ENCODE assay signal across 27 mouse cellular contexts in genomic region chrX:162055635-162056034, GRCm38 (mm10).
"Had no signal": no experiment of that assay in that cellular context is flagged by ENCODE, and none has a peak within 500 bp of the region (broad histone marks: within the 10 kb centered on the region; RNA-seq: fewer than 3 reads in every experiment).

No protein-coding gene starts in this region.

- H3K9ac ChIP-seq: heart, embryonic 13.5 days; heart, embryonic 15.5 days; hindbrain, embryonic 13.5 days; hindbrain, embryonic 15.5 days; kidney, embryonic 15.5 days; limb, embryonic 13.5 days; limb, embryonic 15.5 days; liver, embryonic 12.5 days; liver, embryonic 14.5 days had no signal

- H3K36me3 ChIP-seq: heart, embryonic 13.5 days; heart, embryonic 15.5 days; hindbrain, embryonic 13.5 days; hindbrain, embryonic 15.5 days; kidney, embryonic 15.5 days; limb, embryonic 13.5 days; limb, embryonic 15.5 days; liver, embryonic 12.5 days had no signal

- H3K4me2 ChIP-seq: heart, embryonic 11.5 days; heart, embryonic 13.5 days; heart, embryonic 15.5 days; hindbrain, embryonic 13.5 days; hindbrain, embryonic 15.5 days; kidney, embryonic 15.5 days; limb, embryonic 13.5 days; limb, embryonic 15.5 days; liver, embryonic 12.5 days had no signal

- H3K9me3 ChIP-seq: heart, embryonic 13.5 days; heart, embryonic 15.5 days; hindbrain, embryonic 13.5 days; hindbrain, embryonic 15.5 days; kidney, embryonic 15.5 days; limb, embryonic 13.5 days; limb, embryonic 15.5 days; liver, embryonic 12.5 days had no signal

- H3K27ac ChIP-seq: gastrocnemius, adult 2 months; heart, adult 2 months; heart, embryonic 13.5 days; heart, embryonic 15.5 days; hindbrain, embryonic 13.5 days; hindbrain, embryonic 15.5 days; hindbrain, postnatal 0 days; kidney, embryonic 15.5 days; kidney, postnatal 0 days; layer of hippocampus, adult 2 months; left cerebral cortex, adult 2 months; limb, embryonic 13.5 days; limb, embryonic 15.5 days; liver, embryonic 12.5 days; liver, embryonic 14.5 days had no signal

- H3K4me1 ChIP-seq: heart, embryonic 13.5 days; heart, embryonic 15.5 days; hindbrain, embryonic 13.5 days; hindbrain, embryonic 15.5 days; limb, embryonic 15.5 days; liver, embryonic 12.5 days had no signal

- H3K4me3 ChIP-seq: gastrocnemius, adult 2 months; heart, adult 2 months; heart, embryonic 13.5 days; heart, embryonic 15.5 days; hindbrain, embryonic 13.5 days; hindbrain, embryonic 15.5 days; kidney, embryonic 15.5 days; layer of hippocampus, adult 2 months; left cerebral cortex, adult 2 months; limb, embryonic 13.5 days; limb, embryonic 15.5 days; liver, embryonic 12.5 days had no signal

- DNase-seq: gastrocnemius, adult 2 months; gastrocnemius, postnatal 14 days; gastrocnemius, postnatal 36 days; heart, adult 11 months; heart, adult 2 months; heart, postnatal 14 days; heart, postnatal 36 days; kidney, adult 11 months; kidney, adult 2 months; kidney, adult 9 months; kidney, postnatal 14 days; kidney, postnatal 36 days had no signal

- ATAC-seq: hindbrain, postnatal 0 days; intestine, embryonic 16.5 days; liver, embryonic 12.5 days had no signal
